Mouse (Mus musculus): ENCODE results near the gene Sertm1. TPM values are rescaled to one million over a fixed set of nuclear protein-coding genes. Genes with fewer than 3 reads are reported as not detected.
A peak's percentile ranks its signal among the peaks of the same experiment; 100 is the strongest.

Gene Sertm1
- total RNA-seq (2021) (not detected), polyA plus RNA-seq (2012; rRNA removed) (not detected in 2 replicates)
- long read RNA-seq = 0 reads

DNA sequence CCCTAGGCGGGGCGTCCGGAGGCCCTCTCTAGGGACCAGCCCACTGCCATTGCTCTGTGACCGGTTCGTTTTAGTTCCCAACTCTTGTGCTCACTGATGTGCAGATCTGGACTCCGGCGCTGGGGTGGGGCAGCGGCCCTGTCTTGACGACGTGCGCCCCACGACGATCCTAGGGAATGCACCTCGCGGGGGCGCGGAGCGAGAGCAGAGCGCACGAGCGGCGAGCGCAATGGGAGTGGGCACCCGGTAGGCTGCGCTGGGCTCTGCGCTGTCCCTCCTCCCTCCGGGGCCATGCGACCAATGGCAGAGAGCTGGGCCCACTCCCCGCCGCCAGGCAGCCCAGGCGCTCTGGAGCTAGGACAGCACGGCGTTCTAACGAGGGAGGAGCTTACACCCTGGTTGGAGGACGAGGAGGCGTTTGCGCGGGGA, at the start of gene Sertm1:
Sertm1 (minus strand) TSS at position 245 of the 429 bp plus-strand sequence.
- peak; percentile 21 for DNase-seq

DNA sequence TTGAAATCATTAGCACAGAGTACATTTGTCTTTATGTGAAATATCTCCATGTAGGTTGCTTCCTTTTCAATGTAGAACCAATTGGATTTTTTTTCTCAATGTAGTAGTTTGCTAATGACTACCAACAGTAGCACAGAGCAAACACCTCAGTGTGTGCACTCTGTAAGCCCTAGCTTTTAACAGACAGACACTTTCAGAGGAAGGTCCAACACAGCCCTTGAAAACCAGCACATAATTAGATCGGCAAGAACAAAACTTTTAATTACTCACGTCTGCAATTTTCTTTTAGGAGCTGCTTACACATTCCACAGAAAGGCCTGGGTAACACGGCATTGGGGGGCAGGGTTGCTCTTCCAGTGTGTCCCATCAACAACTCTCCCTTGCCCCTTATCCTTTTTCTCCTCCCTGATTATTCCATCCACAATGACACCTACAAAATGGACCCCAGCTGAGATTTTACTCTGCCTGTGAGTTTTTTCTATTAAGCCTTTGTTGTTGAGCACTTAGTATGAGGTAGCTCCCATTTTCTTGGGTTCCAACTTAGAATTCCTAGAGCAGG, 49.3 kb upstream of the Sertm1 start:
- DNase-seq = no peak

DNA sequence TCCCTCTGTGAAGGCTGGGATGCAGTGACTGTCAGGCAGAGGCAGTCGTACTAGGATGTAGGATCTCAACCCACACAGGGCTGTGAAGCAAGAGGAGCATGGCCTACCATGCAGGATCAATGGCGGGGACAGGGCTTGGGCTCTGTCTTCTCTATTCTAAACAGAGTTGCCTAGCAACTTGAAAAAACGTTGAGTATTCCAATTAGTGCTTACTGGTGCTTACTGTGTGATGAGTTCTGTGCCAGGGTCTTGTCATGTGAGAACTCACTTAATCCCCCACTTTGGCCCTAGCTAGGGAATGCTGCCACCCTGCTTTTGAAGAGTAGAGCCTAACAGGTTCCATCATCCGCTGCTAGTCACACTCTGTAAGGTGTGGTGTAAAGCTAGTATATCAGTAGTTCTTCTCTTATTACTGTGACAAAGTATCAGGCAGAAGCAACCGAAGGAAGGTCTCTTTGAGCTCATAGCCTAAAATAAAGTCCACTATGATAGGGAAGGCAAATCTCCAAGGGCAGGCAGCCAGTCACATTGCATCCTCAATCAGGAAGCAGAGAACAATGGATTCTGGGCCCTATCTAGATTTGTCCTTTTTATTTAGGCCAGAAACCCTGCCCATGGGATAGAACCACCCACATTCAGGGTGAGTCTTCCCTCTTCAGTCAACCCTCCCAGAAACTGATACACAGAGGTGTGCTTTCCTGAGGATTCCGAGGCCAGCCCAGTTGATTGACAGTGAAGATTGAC, 27.6 kb upstream of the Sertm1 start:
- DNase-seq = no peak

DNA sequence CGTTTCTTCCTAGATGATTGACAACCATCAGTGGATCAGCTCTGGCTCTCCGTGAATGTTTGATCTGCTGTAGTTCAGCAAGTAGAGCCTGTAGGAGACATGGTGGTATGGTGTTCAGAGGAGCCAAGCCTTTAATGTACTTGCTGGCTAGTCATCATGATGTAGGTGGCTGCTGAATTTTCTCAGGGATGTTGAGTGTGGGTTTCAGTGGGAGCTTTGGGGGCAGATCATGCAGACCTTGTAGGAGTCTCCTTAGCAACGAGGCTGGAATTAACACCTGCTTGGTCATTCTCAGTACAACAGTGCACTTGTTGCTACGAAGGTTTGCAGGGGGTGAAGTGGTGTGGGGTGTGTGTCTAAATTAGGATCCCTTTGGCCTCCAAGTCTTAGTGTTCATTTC, 18.8 kb upstream of the Sertm1 start:
- DNase-seq = no peak

DNA sequence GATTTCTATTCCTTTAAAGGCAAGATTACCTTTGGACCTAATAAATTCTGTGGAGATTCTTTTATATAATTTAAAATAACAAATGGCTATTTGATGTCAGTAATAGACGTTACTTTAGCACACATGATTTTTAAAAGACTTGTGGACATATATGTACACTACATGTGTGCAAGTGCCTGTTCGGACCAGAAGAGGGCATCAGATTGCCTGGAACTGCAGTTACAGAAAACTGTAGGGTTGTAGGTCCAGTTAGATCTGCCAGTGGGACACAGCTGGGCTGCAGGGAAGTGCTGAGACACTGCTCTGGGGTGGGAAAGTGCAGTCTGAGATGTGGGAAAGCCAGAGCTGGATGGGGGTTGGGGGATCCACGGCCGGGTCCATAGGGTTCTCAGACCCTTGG, 16.9 kb upstream of the Sertm1 start:
- no peak for DNase-seq

DNA sequence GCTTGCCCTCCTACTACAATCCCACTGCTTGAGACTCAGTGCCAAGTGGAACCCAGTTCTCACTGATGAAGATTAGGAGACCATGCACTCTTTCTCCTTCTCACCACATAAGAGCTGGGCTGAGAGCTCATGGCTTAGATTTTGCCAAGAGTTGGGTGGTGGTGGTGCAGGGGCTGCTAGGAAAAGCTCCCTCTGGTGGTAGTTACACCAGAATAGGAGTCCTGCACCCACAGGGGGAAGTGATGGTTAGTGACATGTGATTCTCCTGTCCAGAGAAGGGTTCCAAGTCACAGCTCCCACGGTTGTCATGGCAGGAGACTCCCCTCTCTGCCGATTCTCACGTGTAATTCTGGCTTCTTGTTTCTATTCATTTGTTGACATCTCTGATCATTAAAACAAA, 4.7 kb upstream of the Sertm1 start:
- no peak for DNase-seq

DNA sequence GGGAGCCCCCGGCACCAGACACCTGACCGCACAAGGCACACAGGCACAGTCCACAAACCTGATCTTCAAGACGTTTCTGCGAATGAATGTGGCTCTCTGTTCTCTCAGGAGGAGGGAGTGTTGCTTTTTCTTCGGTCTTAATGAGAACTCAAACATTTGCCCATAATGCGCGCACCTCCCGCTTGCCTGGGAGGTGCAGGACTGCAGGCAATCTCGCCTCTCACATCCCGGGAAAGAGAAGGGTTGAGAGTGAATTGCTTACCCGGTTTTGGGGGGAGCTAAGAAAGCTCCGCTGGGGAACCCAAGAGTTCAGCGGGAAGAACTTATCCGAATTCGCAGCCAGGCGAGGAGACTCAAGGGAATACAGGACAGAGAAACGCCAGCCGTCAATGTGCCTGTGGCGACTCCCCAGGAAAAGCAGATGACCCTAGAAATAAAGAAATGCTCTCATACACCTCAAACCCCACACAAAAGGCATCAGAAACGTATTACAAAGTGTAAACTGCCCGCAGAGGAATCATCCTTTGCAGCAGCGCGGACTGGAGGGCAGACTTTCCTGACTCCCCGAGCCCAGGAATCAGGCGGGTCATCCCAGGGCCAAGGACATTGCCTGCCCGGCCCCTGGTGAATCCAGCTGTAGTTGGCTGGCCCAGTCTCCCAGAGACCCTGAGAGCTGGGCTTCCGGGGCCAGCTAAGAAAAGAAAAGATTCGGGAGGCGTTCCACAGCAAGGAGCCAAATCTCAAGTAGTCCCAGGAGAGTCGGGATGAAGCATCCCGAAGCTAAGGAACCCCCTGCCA, 643 bp downstream of the Sertm1 start:
- DNase-seq = no peak

DNA sequence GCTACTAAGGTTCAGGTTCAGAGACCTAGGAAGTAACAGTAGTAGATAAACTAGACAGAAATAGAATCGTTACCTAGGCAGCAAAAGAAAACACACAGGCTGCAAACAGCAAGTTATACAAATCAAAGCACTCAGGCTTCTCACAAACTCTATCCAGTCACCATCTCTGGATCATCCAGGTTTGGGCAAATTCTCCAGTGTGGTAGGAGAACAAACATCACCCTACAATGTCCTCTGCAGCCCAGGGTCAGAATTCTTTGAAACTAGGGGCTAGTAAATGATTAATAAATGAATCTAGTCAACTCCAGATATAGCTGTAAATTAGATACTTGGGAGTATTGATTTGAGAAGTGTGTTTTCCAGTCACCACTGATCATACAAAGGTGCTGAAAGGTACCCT, 6.8 kb downstream of the Sertm1 start:
- no peak for DNase-seq

DNA sequence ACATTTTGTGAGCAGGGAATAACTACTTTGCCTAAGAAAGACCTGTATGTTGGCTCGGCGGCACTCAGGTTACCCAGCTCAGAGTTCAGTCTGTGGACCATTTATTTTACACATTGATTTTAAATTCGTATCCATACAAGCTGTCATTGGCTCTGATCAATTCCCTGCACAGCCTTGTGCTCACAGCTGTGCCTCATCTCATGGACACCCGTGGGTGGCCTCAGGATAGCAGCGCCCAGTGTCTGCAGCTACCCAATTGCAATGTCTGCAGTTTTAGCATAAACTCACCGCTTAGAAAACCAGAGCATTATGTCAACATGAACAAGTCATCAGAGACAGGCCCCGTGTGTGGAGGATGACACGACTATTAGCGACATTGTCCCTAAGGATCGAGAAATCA, 17.7 kb downstream of the Sertm1 start:
- no peak for DNase-seq

DNA sequence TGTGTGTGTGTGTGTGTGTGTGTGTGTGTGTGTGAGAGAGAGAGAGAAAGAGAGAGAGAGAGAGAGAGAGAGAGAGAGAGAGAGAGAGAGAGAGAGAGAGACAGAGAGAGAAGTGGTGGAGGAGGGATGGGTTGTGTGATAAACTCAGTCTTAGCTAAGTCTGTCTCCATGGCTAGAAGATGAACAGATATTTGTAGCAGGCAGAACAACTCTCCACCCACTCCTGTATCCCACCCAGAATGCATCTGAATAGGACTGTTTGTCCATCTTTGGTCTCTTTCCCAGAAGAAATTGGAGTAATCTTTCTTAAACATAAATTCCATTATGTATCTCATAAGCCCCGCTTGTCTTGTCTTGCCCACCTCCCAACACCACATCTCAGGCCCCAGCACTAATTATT, 20.8 kb downstream of the Sertm1 start:
- no peak for DNase-seq

DNA sequence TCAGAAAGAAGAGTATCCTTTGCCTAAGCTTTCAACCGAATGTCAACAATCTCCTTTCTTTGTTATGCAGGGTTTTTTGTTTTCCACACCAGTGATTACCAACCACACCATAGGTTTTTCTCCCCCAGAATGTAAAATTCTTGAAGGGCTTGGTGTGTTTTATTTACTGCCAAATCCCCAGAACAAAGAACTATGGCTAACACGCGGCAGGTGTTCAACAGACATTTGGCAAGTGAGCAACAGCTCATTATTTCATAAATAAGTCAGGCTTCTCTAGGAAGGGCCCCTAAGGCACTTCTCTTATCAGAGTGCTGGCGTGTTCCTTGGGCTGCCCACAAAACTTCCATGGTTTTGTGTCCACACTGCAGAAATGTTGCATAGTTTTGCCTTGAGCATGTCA, 23.5 kb downstream of the Sertm1 start:
- no peak for DNase-seq

DNA sequence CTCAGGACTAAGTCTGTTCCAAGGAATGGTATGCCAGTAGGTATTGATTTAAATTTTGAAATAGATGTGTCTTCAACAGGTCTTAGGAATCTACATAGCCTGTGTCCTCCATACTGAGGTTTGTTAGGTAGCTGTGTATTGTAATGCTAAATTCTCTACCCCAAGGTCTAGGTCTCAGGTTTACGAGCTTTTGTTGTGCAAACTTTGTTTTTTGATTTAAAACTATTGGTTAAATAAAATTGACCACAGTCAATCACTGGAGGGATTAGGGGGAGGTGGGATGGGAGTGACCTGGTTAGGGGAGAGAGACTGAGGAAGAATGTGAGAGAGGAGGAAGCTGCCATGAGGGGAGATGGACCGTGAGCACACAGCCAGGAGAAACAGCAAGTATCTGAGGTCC, 29.2 kb downstream of the Sertm1 start:
- DNase-seq = no peak

Other genes with a start within 250 kb of the Sertm1 start
- 10 to 100 TPM; 34.1 to 37.9 TPM for gene Supt20, start 223.1 kb downstream of the Sertm1 start, total RNA-seq (2021)
- 24.1 and 26.8 TPM in 2 replicates for gene Supt20, start 223.1 kb downstream of the Sertm1 start, polyA plus RNA-seq (2012; rRNA removed)
- not detected for gene Gm21958, start 201.5 kb downstream of the Sertm1 start, total RNA-seq (2021)
- not detected in 2 replicates for gene Gm21958, start 201.5 kb downstream of the Sertm1 start, polyA plus RNA-seq (2012; rRNA removed)
- 10 to 100 TPM; 32.4 to 33.4 TPM for gene Exosc8, start 180.5 kb downstream of the Sertm1 start, total RNA-seq (2021)
- gene Exosc8, start 180.5 kb downstream of the Sertm1 start, polyA plus RNA-seq (2012; rRNA removed) = 8.5 and 13.4 TPM in 2 replicates
- 10 to 100 TPM; 41.8 to 45.0 TPM for gene Alg5, start 180.3 kb downstream of the Sertm1 start, total RNA-seq (2021)
- 8.0 and 8.9 TPM in 2 replicates for gene Alg5, start 180.3 kb downstream of the Sertm1 start, polyA plus RNA-seq (2012; rRNA removed)
- gene Smad9, start 160.3 kb downstream of the Sertm1 start, total RNA-seq (2021) = 10 to 100 TPM; 14.4 to 15.7 TPM
- 13.2 and 23.2 TPM in 2 replicates for gene Smad9, start 160.3 kb downstream of the Sertm1 start, polyA plus RNA-seq (2012; rRNA removed)
- gene Rfxap, start 108.1 kb downstream of the Sertm1 start, total RNA-seq (2021) = 10 to 100 TPM; 29.8 to 30.0 TPM
- gene Rfxap, start 108.1 kb downstream of the Sertm1 start, polyA plus RNA-seq (2012; rRNA removed) = 16.4 and 16.7 TPM in 2 replicates
- gene Ccna1, start 139.6 kb upstream of the Sertm1 start, total RNA-seq (2021) = under 1 TPM in 1 of 2 experiments, not detected in 1; 0.35 TPM
- 0.60 TPM in 1 of 2 replicates, not detected in the other for gene Ccna1, start 139.6 kb upstream of the Sertm1 start, polyA plus RNA-seq (2012; rRNA removed)
- gene Spg20, start 196.2 kb upstream of the Sertm1 start, total RNA-seq (2021) = 10 to 100 TPM; 52.2 to 60.9 TPM
- gene Spg20, start 196.2 kb upstream of the Sertm1 start, polyA plus RNA-seq (2012; rRNA removed) = 13.2 and 15.2 TPM in 2 replicates
- under 1 TPM in 1 of 2 experiments, not detected in 1; 0.26 TPM for gene Ccdc169, start 221.5 kb upstream of the Sertm1 start, total RNA-seq (2021)
- gene Ccdc169, start 221.5 kb upstream of the Sertm1 start, polyA plus RNA-seq (2012; rRNA removed) = not detected in 2 replicates

Data from adrenal gland, adult 2 months (tissue).